Mouse (Mus musculus) testis, adult 2 months (tissue): ENCODE data around the gene Slc2a3.

ENCODE experiments used
- CTCF ChIP-seq: fragments of 200-500 bp; IDR thresholded peaks from 2 replicates; pipeline ENCODE4 v1.5.1; 2012; ENCODE audit warnings: low read depth, mild to moderate bottlenecking, inconsistent platforms, low read length, moderate library complexity; ENCODE audit not compliant: control insufficient read depth, insufficient read depth, insufficient replicate concordance
- POLR2A ChIP-seq: fragments of 200-500 bp; IDR thresholded peaks from 2 replicates; pipeline ENCODE4 v1.6.1; 2012; ENCODE audit warnings: low read depth, mild to moderate bottlenecking, inconsistent platforms, low read length, moderate library complexity; ENCODE audit not compliant: control insufficient read depth

- TF ChIP-seq POLR2A (no peak), CTCF (no peak)
Measured at GRCm38 (mm10) chr6:122821822-122822221, 20.4 kb upstream of the Slc2a3 start.
